ENCODE assay signal across 14 mouse cellular contexts in genomic region chr14:114587367-114588064, GRCm38 (mm10).
A peak's percentile ranks its signal among the peaks of the same experiment; 100 is the strongest.
DNase-seq lines count a peak whose midpoint lies in the region; ATAC-seq and TF ChIP-seq lines count a peak whose summit lies in the region.
"Had no signal": no experiment of that assay in that cellular context is flagged by ENCODE, and none has a peak within 500 bp of the region (broad histone marks: within the 10 kb centered on the region; RNA-seq: fewer than 3 reads in every experiment).

No protein-coding gene starts in this region.

- no peak for DNase-seq in embryonic facial prominence, embryonic 10.5 days (ENCODE audit: low spot score)
- peak; percentile 84 for DNase-seq in brain, embryonic 14.5 days (ENCODE audit: low read depth)
- peak; percentile 20 for DNase-seq in hindbrain, embryonic 11.5 days (ENCODE audit: low spot score)
- DNase-seq in heart, postnatal 25 days (ENCODE audit: low spot score) = no peak
- no peak for DNase-seq in spleen, postnatal 14 days (ENCODE audit: low spot score in 2 of 2)
- DNase-seq in stomach, postnatal 0 days (ENCODE audit: low spot score) = no peak
- DNase-seq: cerebellum, adult 9-10 months; kidney, postnatal 10 days; thymus, postnatal 36 days had no signal

- H3K4me2 ChIP-seq in embryonic facial prominence, embryonic 12.5 days (replicated peaks) = no peak overlapping the region
- no peak overlapping the region for H3K4me2 ChIP-seq in hindbrain, embryonic 11.5 days (replicated peaks; ENCODE audit: low read depth, low read length)
- no peak overlapping the region for H3K4me2 ChIP-seq in midbrain, embryonic 15.5 days
- no peak overlapping the region for H3K4me2 ChIP-seq in stomach, postnatal 0 days (replicated peaks; ENCODE audit: low read depth)
- H3K4me2 ChIP-seq: embryonic facial prominence, embryonic 15.5 days; liver, embryonic 12.5 days had no signal

- TF ChIP-seq CTCF in brain, embryonic 14.5 days (IDR thresholded peaks at IDR 0.05; ENCODE audit: borderline replicate concordance, extremely low read depth, insufficient read depth, insufficient read length) = no peak
- no peak for TF ChIP-seq CTCF in stomach, postnatal 0 days (IDR thresholded peaks at IDR 0.05; ENCODE audit: low read depth)

- no peak for TF ChIP-seq POLR2A in brain, embryonic 14.5 days (IDR thresholded peaks at IDR 0.05; ENCODE audit: borderline replicate concordance, extremely low read depth, insufficient read depth, insufficient read length, poor library complexity, severe bottlenecking)

- H3K9me3 ChIP-seq in embryonic facial prominence, embryonic 12.5 days = no peaks in the 10 kb centered on the region
- H3K9me3 ChIP-seq in embryonic facial prominence, embryonic 10.5 days = no peaks in the 10 kb centered on the region
- no peaks in the 10 kb centered on the region for H3K9me3 ChIP-seq in hindbrain, embryonic 11.5 days (ENCODE audit: control insufficient read depth, low read length)
- no peaks in the 10 kb centered on the region for H3K9me3 ChIP-seq in midbrain, embryonic 15.5 days
- H3K9me3 ChIP-seq in stomach, postnatal 0 days (ENCODE audit: control insufficient read depth, low read length) = no peaks in the 10 kb centered on the region
- H3K9me3 ChIP-seq: embryonic facial prominence, embryonic 15.5 days; liver, embryonic 12.5 days had no signal

- no peaks in the 10 kb centered on the region for H3K36me3 ChIP-seq in embryonic facial prominence, embryonic 12.5 days
- no peaks in the 10 kb centered on the region for H3K36me3 ChIP-seq in embryonic facial prominence, embryonic 10.5 days (replicated peaks)
- H3K36me3 ChIP-seq in hindbrain, embryonic 11.5 days (ENCODE audit: control insufficient read depth, insufficient read depth, low read length) = no peaks in the 10 kb centered on the region
- no peaks in the 10 kb centered on the region for H3K36me3 ChIP-seq in midbrain, embryonic 15.5 days (replicated peaks)
- no peaks in the 10 kb centered on the region for H3K36me3 ChIP-seq in stomach, postnatal 0 days (ENCODE audit: control insufficient read depth, insufficient read depth, low read length)
- H3K36me3 ChIP-seq: embryonic facial prominence, embryonic 15.5 days; liver, embryonic 12.5 days had no signal

- H3K27me3 ChIP-seq in embryonic facial prominence, embryonic 12.5 days = no peaks in the 10 kb centered on the region
- H3K27me3 ChIP-seq in embryonic facial prominence, embryonic 10.5 days (replicated peaks; ENCODE audit: low read depth, poor library complexity, severe bottlenecking) = no peaks in the 10 kb centered on the region
- H3K27me3 ChIP-seq in hindbrain, embryonic 11.5 days (ENCODE audit: control insufficient read depth, insufficient read depth, low read length) = no peaks in the 10 kb centered on the region
- no peaks in the 10 kb centered on the region for H3K27me3 ChIP-seq in midbrain, embryonic 15.5 days (replicated peaks)
- H3K27me3 ChIP-seq in stomach, postnatal 0 days (ENCODE audit: control insufficient read depth, insufficient read depth, low read length) = no peaks in the 10 kb centered on the region
- H3K27me3 ChIP-seq: embryonic facial prominence, embryonic 15.5 days; liver, embryonic 12.5 days had no signal

- no peak overlapping the region for H3K27ac ChIP-seq in embryonic facial prominence, embryonic 12.5 days
- H3K27ac ChIP-seq in embryonic facial prominence, embryonic 10.5 days (replicated peaks) = no peak overlapping the region
- H3K27ac ChIP-seq in hindbrain, embryonic 11.5 days (ENCODE audit: low read depth, low read length) = no peak overlapping the region
- H3K27ac ChIP-seq in midbrain, embryonic 15.5 days = no peak overlapping the region
- no peak overlapping the region for H3K27ac ChIP-seq in stomach, postnatal 0 days (replicated peaks)
- H3K27ac ChIP-seq: embryonic facial prominence, embryonic 15.5 days; liver, embryonic 12.5 days had no signal

- H3K9ac ChIP-seq in embryonic facial prominence, embryonic 12.5 days = no peak overlapping the region
- H3K9ac ChIP-seq in hindbrain, embryonic 11.5 days (ENCODE audit: low read depth, low read length) = no peak overlapping the region
- H3K9ac ChIP-seq in midbrain, embryonic 15.5 days = no peak overlapping the region
- H3K9ac ChIP-seq in stomach, postnatal 0 days (ENCODE audit: low read length) = no peak overlapping the region
- H3K9ac ChIP-seq: embryonic facial prominence, embryonic 15.5 days; liver, embryonic 12.5 days had no signal

- 0 out of 2 replicates have a peak, but pooled peaks have one; percentile 28 for ATAC-seq in embryonic facial prominence, embryonic 12.5 days (ENCODE audit: insufficient number of reproducible peaks, insufficient read depth, low FRiP score, low TSS enrichment)
- peak; percentile 88 for ATAC-seq in hindbrain, embryonic 11.5 days (ENCODE audit: low FRiP score)
- peak; percentile 39; the same call in 1 of the 2 replicates for ATAC-seq in midbrain, embryonic 15.5 days (replicated peaks)
- no peak for ATAC-seq in stomach, postnatal 0 days (ENCODE audit: low FRiP score, low TSS enrichment)
- ATAC-seq: liver, embryonic 12.5 days; lung, postnatal 0 days had no signal

- H3K4me1 ChIP-seq in embryonic facial prominence, embryonic 12.5 days = no peaks in the 10 kb centered on the region
- no peaks in the 10 kb centered on the region for H3K4me1 ChIP-seq in embryonic facial prominence, embryonic 10.5 days
- no peaks in the 10 kb centered on the region for H3K4me1 ChIP-seq in hindbrain, embryonic 11.5 days (replicated peaks; ENCODE audit: control insufficient read depth, insufficient read depth, low read length)
- no peaks in the 10 kb centered on the region for H3K4me1 ChIP-seq in midbrain, embryonic 15.5 days
- H3K4me1 ChIP-seq in stomach, postnatal 0 days (replicated peaks; ENCODE audit: control insufficient read depth, insufficient read depth) = no peaks in the 10 kb centered on the region
- H3K4me1 ChIP-seq: embryonic facial prominence, embryonic 15.5 days; liver, embryonic 12.5 days had no signal

- intact Hi-C loops in heart, postnatal 25 days (cut with DNase I) = no loop called here

- TF ChIP-seq EP300 in stomach, postnatal 0 days (optimal IDR thresholded peaks at IDR 0.05) = no peak

- H3K4me3 ChIP-seq in embryonic facial prominence, embryonic 12.5 days = no peak overlapping the region
- no peak overlapping the region for H3K4me3 ChIP-seq in embryonic facial prominence, embryonic 10.5 days
- H3K4me3 ChIP-seq in hindbrain, embryonic 11.5 days (ENCODE audit: low read depth, low read length) = no peak overlapping the region
- H3K4me3 ChIP-seq in midbrain, embryonic 15.5 days = no peak overlapping the region
- H3K4me3 ChIP-seq in stomach, postnatal 0 days (ENCODE audit: low read depth, low read length) = no peak overlapping the region
- H3K4me3 ChIP-seq: embryonic facial prominence, embryonic 15.5 days; liver, embryonic 12.5 days had no signal

- 47% methylated on average over 4 of the region's 4 CpGs for WGBS in embryonic facial prominence, embryonic 12.5 days
- WGBS in embryonic facial prominence, embryonic 10.5 days = 39% methylated on average over 4 of the region's 4 CpGs
- 21% methylated on average over 4 of the region's 4 CpGs for WGBS in hindbrain, embryonic 11.5 days
- 10% methylated on average over 4 of the region's 4 CpGs for WGBS in midbrain, embryonic 15.5 days
- 39% methylated on average over 4 of the region's 4 CpGs for WGBS in stomach, postnatal 0 days

Comparison
In these comparisons a context has a peak if more than half of its experiments do, and no peak if none do; other contexts are left out.
1. DNase-seq: peak in brain, embryonic 14.5 days (single experiment) and hindbrain, embryonic 11.5 days (single experiment); none in embryonic facial prominence, embryonic 10.5 days (single experiment), heart, postnatal 25 days (single experiment), spleen, postnatal 14 days (0 of 2) and stomach, postnatal 0 days (single experiment).